Mouse (Mus musculus): ENCODE results near the gene Mapkapk5. TPM values are rescaled to one million over a fixed set of nuclear protein-coding genes. Genes with fewer than 3 reads are reported as not detected.

The Mapkapk5 gene
- polyA plus RNA-seq, 1 experiment from 2014 or later, result 58.9 TPM

DNA sequence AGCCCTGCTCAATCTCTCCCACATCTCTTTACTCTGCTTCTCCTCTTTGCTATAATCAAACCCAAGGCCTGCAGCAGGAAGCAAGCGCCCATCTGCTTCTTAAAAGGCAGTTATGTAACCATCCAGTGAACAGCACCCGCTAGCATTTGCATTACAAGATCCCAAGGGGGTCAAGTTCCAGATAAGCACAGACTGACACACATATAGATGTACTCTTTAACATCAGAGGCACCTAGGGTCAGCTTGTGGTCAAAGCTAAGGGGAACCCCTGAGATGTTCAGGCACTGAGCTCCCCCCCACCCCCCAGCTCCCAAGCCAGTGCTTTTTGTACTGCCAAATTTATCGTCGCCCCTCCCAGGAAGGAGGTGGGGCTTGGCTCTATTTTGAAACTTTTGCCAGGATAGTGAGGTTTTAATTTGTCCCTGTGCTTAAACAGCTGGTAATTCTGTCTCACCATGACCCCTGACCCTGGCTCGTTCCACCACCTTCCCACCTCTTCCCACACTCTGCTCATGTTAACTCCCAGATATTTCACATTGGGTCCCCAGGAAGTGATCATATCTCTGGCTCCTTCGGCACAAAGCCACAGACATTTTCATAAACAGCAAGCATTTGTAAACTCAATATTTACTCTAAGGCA, 40.8 kb upstream of the Mapkapk5 start:
- Histone ChIP-seq H3K4me3 (replicated peaks; ENCODE audit: low read length) (no peak overlapping the region), H3K9ac (no peak overlapping the region), H3K9me3 (ENCODE audit: control insufficient read depth, low read length) (no peaks in the 10 kb centered on the region), H3K4me2 (replicated peaks) (no peak overlapping the region), H3K27ac (no peak overlapping the region), H3K4me1 (replicated peaks; ENCODE audit: control insufficient read depth, insufficient read depth, low read length) (no peaks in the 10 kb centered on the region), H3K36me3 (replicated peaks; ENCODE audit: control insufficient read depth, insufficient read depth) (no peaks in the 10 kb centered on the region), H3K27me3 (ENCODE audit: control insufficient read depth, insufficient read depth, low read length) (no peaks in the 10 kb centered on the region)
- 83% methylated on average over 6 of the region's 6 CpGs for WGBS
- ATAC-seq (ENCODE audit: low FRiP score), result no peak
- no peak for DNase-seq (ENCODE audit: low spot score)

DNA sequence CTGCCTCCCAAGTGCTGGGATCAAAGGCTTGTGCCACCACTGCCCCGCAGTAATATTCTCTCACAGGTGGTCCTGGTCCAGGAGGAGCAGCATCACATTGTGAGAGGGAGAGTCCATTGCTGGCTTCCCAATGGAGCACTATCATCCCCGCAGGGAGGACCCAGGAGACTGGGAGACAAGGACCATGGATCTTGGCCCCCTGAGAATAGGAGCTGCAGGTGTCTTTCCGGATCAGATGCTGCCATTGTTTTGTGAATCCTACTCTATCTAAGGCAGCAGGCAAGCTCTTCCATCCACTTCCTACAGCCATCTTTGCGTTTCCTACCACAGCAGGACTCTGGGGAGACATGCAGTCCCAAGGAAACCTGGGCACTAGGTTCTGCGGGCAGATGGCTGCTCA, 40.0 kb upstream of the Mapkapk5 start:
- H3K4me1 ChIP-seq (replicated peaks; ENCODE audit: control insufficient read depth, insufficient read depth, low read length), result no peaks in the 10 kb centered on the region
- no peak overlapping the region for H3K9ac ChIP-seq
- H3K4me3 ChIP-seq (replicated peaks; ENCODE audit: low read length), result no peak overlapping the region
- H3K27me3 ChIP-seq (ENCODE audit: control insufficient read depth, insufficient read depth, low read length), result no peaks in the 10 kb centered on the region
- H3K4me2 ChIP-seq (replicated peaks), result no peak overlapping the region
- DNase-seq (ENCODE audit: low spot score) (no peak), ATAC-seq (ENCODE audit: low FRiP score) (no peak)
- H3K27ac ChIP-seq, result no peak overlapping the region
- WGBS, result 84% methylated on average over 5 of the region's 5 CpGs
- H3K9me3 ChIP-seq (ENCODE audit: control insufficient read depth, low read length), result no peaks in the 10 kb centered on the region
- H3K36me3 ChIP-seq (replicated peaks; ENCODE audit: control insufficient read depth, insufficient read depth), result no peaks in the 10 kb centered on the region

DNA sequence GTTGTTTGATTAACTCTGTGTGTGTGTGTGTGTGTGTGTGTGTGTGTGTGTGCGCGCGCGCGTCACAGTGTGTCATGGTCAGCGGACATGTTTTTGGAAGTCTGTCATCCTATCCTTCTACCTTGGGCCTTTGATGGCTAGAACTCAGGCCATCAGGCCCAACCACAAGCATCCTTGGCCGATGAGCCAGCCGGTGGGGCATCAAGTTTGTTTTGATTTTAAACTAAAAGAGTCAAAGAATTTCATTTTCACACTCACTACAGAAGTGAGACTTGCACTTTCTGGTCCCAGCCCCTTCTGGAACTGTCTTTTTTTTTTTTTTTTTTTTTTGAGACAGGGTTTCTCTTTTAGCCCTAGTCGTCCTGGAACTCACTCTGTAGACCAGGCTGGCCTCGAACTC, 39.3 kb upstream of the Mapkapk5 start:
- no peaks in the 10 kb centered on the region for H3K9me3 ChIP-seq (ENCODE audit: control insufficient read depth, low read length)
- H3K4me1 ChIP-seq (replicated peaks; ENCODE audit: control insufficient read depth, insufficient read depth, low read length), result no peaks in the 10 kb centered on the region
- ATAC-seq (ENCODE audit: low FRiP score), result no peak
- WGBS, result 95% methylated on average over 10 of the region's 10 CpGs
- H3K4me2 ChIP-seq (replicated peaks), result no peak overlapping the region
- no peak for DNase-seq (ENCODE audit: low spot score)
- H3K9ac ChIP-seq, result no peak overlapping the region
- no peak overlapping the region for H3K4me3 ChIP-seq (replicated peaks; ENCODE audit: low read length)
- no peaks in the 10 kb centered on the region for H3K27me3 ChIP-seq (ENCODE audit: control insufficient read depth, insufficient read depth, low read length)
- H3K27ac ChIP-seq, result no peak overlapping the region
- H3K36me3 ChIP-seq (replicated peaks; ENCODE audit: control insufficient read depth, insufficient read depth), result no peaks in the 10 kb centered on the region

DNA sequence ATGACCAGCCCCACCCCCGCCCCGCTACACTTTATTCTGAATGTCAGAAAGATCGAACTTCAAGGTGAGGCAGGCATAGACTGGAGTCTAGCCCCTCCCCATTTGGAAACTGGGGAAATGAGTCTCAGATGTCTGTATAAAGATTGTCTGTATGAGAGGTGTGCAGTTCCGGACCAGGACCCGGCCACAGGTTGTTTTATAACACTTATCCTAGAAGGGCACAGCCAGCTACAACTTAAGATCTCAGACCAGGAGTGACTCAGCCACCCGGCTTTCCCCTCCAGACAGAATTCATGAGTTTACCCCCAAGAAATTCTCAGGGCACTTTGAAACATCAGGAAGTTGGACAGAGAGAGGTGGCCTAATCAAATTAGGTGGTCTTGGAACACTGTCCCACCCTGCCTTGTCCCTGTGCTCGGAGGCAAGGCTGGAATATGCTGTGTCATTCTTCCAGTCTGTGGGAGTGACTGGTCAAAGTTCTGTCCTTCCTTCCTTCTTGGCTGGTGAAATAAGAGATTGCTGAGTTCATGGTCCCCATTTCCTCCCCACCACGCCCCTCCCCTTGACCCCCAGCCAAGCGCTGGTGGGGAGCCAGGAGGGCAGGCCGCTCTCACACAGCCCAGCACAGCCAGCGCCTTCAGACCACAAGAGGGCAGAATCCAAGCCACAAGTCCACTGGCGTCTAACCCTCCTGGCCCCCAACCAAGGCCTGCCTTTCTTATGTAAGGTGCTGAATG, 38.2 kb upstream of the Mapkapk5 start:
- H3K4me1 ChIP-seq (replicated peaks; ENCODE audit: control insufficient read depth, insufficient read depth, low read length), result no peaks in the 10 kb centered on the region
- no peaks in the 10 kb centered on the region for H3K27me3 ChIP-seq (ENCODE audit: control insufficient read depth, insufficient read depth, low read length)
- no peak overlapping the region for H3K4me2 ChIP-seq (replicated peaks)
- H3K4me3 ChIP-seq (replicated peaks; ENCODE audit: low read length), result no peak overlapping the region
- no peak overlapping the region for H3K27ac ChIP-seq
- peaks cover 8% of the 10 kb centered on the region for H3K36me3 ChIP-seq (replicated peaks; ENCODE audit: control insufficient read depth, insufficient read depth)
- no peak for ATAC-seq (ENCODE audit: low FRiP score)
- H3K9ac ChIP-seq, result no peak overlapping the region
- DNase-seq (ENCODE audit: low spot score), result no peak
- 55% methylated on average over 12 of the region's 12 CpGs for WGBS
- H3K9me3 ChIP-seq (ENCODE audit: control insufficient read depth, low read length), result no peaks in the 10 kb centered on the region

DNA sequence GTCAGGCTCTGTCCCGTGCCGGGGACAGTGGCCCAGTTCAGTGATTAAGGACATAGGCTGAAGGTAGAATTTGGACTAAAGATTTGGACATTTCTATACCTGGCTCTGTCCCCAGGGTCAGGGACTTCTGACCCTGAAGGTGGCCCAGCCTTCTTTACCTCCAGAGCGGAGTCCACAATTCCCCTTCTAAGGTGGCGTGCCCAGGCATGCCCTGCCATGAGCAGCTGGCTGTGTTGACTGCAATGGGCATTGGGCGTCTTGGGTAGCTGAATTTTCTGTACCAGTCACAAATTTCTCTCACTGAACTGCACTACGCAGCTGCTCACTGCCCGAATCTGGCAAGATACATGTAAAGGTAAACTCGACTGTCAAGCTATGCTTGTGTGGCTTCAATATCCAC, 36.2 kb upstream of the Mapkapk5 start:
- Histone ChIP-seq H3K4me1 (replicated peaks; ENCODE audit: control insufficient read depth, insufficient read depth, low read length) (no peaks in the 10 kb centered on the region), H3K4me3 (replicated peaks; ENCODE audit: low read length) (no peak overlapping the region)
- DNase-seq (ENCODE audit: low spot score), result no peak

DNA sequence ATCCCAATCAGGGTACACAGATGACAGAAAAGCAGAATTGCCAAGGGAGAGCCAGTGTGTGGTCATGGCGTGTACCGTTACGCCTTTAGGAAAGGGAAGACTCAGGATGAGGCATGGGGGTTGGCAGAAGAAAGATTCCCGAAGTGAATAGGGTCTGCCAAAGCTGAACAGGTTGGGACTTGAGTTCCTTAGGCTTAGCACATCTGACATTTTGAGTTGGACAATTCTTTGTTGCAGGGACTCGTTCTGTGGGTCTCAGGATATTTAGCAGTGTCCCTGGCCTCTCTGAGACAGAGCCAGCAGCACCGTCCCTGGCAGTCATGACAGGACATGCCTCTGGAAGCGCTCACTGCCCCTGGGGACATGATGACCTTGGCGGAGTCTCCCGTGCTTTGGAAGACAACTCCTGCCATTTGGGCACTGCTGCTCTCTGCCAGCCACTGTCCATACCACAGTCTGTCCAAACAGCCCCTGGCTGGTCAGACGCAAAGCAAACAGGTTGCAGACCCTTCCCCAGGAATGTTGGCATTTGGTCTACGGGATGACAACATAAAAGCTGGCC, 31.3 kb upstream of the Mapkapk5 start:
- no peak for ATAC-seq (ENCODE audit: low FRiP score)
- peaks cover 55% of the 10 kb centered on the region for H3K36me3 ChIP-seq (replicated peaks; ENCODE audit: control insufficient read depth, insufficient read depth)
- 92% methylated on average over 11 of the region's 11 CpGs for WGBS

More for the DNA sequence above, 36.2 kb upstream of the Mapkapk5 start:
- Histone ChIP-seq H3K36me3 (replicated peaks; ENCODE audit: control insufficient read depth, insufficient read depth) (peaks cover 25% of the 10 kb centered on the region), H3K9ac (no peak overlapping the region), H3K27ac (no peak overlapping the region), H3K9me3 (ENCODE audit: control insufficient read depth, low read length) (no peaks in the 10 kb centered on the region), H3K4me2 (replicated peaks) (no peak overlapping the region), H3K27me3 (ENCODE audit: control insufficient read depth, insufficient read depth, low read length) (no peaks in the 10 kb centered on the region)
- WGBS, result 93% methylated on average over 8 of the region's 8 CpGs
- no peak for ATAC-seq (ENCODE audit: low FRiP score)

DNA sequence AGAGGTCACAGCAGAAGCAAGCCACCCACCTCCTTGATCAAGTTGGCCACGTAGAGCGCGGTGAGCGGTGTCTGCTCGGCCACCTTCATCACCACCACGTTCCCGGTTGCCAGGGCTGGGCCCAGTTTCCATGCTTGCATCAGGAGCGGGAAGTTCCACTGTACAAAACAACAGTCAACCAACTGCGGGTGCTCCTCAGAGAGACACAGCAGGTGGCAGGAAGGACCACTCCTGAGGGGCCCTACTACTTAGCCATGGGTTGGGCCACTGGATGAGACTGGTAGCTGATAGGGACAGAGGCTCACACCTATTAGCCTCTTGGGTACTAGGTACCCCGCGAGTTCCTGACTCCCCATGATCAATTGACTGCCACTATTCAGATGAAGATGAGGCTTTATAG, 30.2 kb upstream of the Mapkapk5 start:
- ATAC-seq (ENCODE audit: low FRiP score) (no peak), DNase-seq (ENCODE audit: low spot score) (no peak)
- no peak overlapping the region for H3K9ac ChIP-seq
- H3K36me3 ChIP-seq (replicated peaks; ENCODE audit: control insufficient read depth, insufficient read depth), result peaks cover 67% of the 10 kb centered on the region
- no peak overlapping the region for H3K4me2 ChIP-seq (replicated peaks)
- 96% methylated on average over 11 of the region's 11 CpGs for WGBS
- H3K4me3 ChIP-seq (replicated peaks; ENCODE audit: low read length), result no peak overlapping the region
- H3K27ac ChIP-seq, result no peak overlapping the region
- no peaks in the 10 kb centered on the region for H3K27me3 ChIP-seq (ENCODE audit: control insufficient read depth, insufficient read depth, low read length)
- H3K4me1 ChIP-seq (replicated peaks; ENCODE audit: control insufficient read depth, insufficient read depth, low read length), result no peaks in the 10 kb centered on the region
- H3K9me3 ChIP-seq (ENCODE audit: control insufficient read depth, low read length), result no peaks in the 10 kb centered on the region

More for the DNA sequence above, 31.3 kb upstream of the Mapkapk5 start:
- Histone ChIP-seq H3K4me2 (replicated peaks) (no peak overlapping the region), H3K9me3 (ENCODE audit: control insufficient read depth, low read length) (no peaks in the 10 kb centered on the region), H3K27ac (no peak overlapping the region), H3K4me1 (replicated peaks; ENCODE audit: control insufficient read depth, insufficient read depth, low read length) (no peaks in the 10 kb centered on the region), H3K4me3 (replicated peaks; ENCODE audit: low read length) (no peak overlapping the region), H3K9ac (no peak overlapping the region), H3K27me3 (ENCODE audit: control insufficient read depth, insufficient read depth, low read length) (no peaks in the 10 kb centered on the region)
- no peak for DNase-seq (ENCODE audit: low spot score)

DNA sequence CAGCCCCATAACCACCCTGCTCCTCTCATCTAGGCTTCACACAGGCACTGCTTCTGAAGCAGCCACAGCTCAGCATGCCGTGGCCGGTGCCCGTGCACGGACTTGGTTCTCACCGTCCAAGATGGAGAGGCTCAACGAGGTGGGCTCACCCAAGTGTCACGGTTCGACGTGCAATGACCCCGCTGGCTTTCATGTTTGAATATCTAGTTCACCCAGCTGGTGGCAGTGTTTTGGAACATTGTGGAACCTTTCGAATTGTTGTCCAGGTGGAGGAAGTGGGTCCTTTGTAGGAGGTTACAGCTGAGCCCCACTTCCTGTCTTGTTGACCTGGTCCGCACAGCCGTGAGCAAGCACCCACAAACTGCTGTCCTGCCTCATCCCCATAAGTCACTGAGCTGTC, 28.4 kb upstream of the Mapkapk5 start:
- H3K36me3 ChIP-seq (replicated peaks; ENCODE audit: control insufficient read depth, insufficient read depth), result peaks cover 74% of the 10 kb centered on the region
- H3K4me3 ChIP-seq (replicated peaks; ENCODE audit: low read length), result no peak overlapping the region
- 90% methylated on average over 13 of the region's 13 CpGs for WGBS
- H3K9me3 ChIP-seq (ENCODE audit: control insufficient read depth, low read length), result no peaks in the 10 kb centered on the region
- no peak overlapping the region for H3K27ac ChIP-seq
- H3K4me1 ChIP-seq (replicated peaks; ENCODE audit: control insufficient read depth, insufficient read depth, low read length), result no peaks in the 10 kb centered on the region
- no peak overlapping the region for H3K9ac ChIP-seq
- H3K4me2 ChIP-seq (replicated peaks), result no peak overlapping the region
- ATAC-seq (ENCODE audit: low FRiP score) (no peak), DNase-seq (ENCODE audit: low spot score) (no peak)
- H3K27me3 ChIP-seq (ENCODE audit: control insufficient read depth, insufficient read depth, low read length), result no peaks in the 10 kb centered on the region

DNA sequence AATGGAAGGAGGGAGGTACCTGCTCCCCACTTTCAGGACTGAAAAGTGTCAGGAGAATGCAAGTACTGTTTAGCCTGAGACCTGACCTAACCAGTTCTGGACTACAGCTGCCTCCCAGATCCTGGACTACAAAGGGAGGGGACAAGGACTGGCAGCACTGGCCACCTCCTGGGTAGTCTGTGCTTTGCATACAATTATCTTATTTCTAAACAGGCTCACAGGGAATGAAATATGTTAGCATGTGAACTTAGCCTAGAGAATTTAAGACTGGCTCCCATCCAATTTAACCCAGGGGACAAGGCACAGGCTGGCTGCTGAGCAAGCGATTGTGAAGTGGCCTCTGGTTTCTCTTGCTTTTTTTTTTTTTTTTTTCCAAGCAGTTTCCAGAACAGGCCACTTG, 25.1 kb upstream of the Mapkapk5 start:
- WGBS, result 82% methylated on average over 1 of the region's 1 CpGs
- H3K36me3 ChIP-seq (replicated peaks; ENCODE audit: control insufficient read depth, insufficient read depth), result peaks cover 54% of the 10 kb centered on the region

More for the DNA sequence above, 25.1 kb upstream of the Mapkapk5 start:
- no peak overlapping the region for H3K4me3 ChIP-seq (replicated peaks; ENCODE audit: low read length)
- H3K9ac ChIP-seq, result no peak overlapping the region
- H3K27me3 ChIP-seq (ENCODE audit: control insufficient read depth, insufficient read depth, low read length), result no peaks in the 10 kb centered on the region
- H3K9me3 ChIP-seq (ENCODE audit: control insufficient read depth, low read length), result no peaks in the 10 kb centered on the region
- H3K4me2 ChIP-seq (replicated peaks), result no peak overlapping the region
- no peak for ATAC-seq (ENCODE audit: low FRiP score)
- H3K27ac ChIP-seq, result no peak overlapping the region
- H3K4me1 ChIP-seq (replicated peaks; ENCODE audit: control insufficient read depth, insufficient read depth, low read length), result no peaks in the 10 kb centered on the region
- no peak for DNase-seq (ENCODE audit: low spot score)
